Mouse (Mus musculus): Measurements from ENCODE around the gene Ipo4. TPM values are rescaled to one million over a fixed set of nuclear protein-coding genes. Genes with fewer than 3 reads are reported as not detected.

The Ipo4 gene
- total RNA-seq, 1 experiment from 2014 or later = 14.3 TPM

DNA sequence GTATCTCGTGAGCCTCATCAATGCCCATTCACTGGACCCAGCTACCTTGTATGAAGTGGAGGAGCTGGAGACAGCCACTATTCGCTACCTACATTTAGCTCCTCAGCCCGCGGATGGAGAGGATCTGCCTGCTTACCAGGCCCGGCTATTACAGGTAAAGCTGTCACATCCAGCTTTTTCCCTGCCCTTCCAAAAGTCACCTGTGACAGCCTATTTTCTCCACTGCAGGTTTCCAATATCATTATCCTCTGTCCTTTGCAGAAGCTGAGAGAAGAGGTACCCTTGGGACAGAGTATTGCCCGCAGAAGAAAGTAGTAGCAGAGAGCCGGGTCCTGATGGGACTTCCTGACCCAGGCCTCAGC, 32.5 kb downstream of the Ipo4 start, which contains the start of gene Irf9:
Gene Irf9, plus strand, starts transcription at position 301 of the 362 bp plus-strand sequence.
- ATAC-seq (replicated peaks in 1 of 2; ENCODE audit: insufficient read depth in 1 of 2, low FRiP score in 2 of 2, low TSS enrichment in 1 of 2, low read depth in 1 of 2, poor library complexity in 2 of 2, severe bottlenecking in 2 of 2) = peak in 1 of 2 experiments; percentile 2; a peak in 1 of 4 replicates

DNA sequence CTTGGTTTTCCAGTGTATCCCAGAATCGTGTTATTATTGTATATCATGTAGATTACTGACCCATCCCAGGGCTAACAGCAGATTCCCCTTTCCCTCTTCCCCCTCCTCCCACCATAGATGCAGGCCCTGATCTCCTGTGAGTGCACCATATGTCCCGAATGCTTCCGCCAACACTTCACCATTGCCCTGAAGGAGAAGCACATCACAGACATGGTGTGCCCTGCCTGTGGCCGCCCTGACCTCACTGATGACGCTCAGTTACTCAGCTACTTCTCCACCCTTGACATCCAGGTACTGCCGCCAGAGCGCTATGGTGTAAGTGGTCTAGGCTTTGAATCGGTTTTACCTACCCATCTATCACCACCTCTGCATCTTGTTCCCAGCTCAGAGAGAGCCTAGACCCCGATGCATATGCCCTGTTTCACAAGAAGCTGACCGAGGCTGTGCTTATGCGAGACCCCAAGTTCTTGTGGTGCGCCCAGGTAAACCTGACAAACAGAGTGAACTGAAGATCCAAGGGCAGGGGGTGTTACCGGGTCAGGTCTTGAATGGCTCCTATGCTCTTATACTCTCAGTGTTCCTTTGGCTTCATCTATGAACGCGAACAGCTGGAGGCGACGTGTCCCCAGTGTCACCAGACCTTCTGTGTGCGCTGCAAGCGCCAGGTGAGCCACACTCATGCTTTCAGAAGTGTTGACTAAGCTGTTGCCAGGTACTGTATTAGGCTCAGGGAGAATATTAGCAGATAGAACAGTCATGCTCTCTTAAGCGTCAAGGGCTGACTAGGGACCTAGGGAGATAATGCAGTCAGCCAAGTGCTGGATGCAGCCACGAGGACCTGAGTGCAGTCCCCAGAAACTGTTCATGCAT, 37.0 kb downstream of the Ipo4 start:
- no peak for ATAC-seq (replicated peaks in 1 of 2; ENCODE audit: insufficient read depth in 1 of 2, low FRiP score in 2 of 2, low TSS enrichment in 1 of 2, low read depth in 1 of 2, poor library complexity in 2 of 2, severe bottlenecking in 2 of 2)

DNA sequence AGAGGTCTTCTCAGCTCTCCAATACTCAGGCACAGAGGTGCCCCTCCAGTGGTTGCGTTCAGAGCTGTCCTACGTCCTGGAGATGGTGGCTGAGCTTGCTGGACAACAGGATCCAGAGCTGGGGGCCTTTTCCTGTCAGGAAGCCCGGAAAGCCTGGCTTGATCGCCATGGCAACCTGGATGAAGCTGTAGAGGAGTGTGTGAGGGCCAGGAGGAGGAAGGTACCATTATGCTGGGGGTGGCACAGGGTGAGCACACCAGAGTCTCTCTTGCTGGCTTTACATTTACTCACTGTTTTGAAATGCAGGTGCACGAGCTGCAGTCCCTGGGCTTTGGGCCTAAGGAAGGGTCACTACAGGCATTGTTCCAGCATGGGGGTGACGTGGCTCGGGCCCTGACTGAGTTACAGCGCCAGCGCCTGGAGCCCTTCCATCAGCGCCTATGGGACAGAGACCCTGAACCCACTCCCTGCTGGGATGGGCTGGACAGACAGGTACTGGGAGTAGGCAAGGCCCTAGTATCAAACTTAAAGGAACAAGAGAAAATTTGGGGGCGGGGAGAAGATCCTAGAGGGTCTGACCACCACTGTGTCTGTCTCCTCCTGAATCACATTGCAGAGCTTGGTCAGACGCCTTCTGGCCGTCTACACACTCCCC, 39.6 kb downstream of the Ipo4 start:
- no peak for ATAC-seq (replicated peaks in 1 of 2; ENCODE audit: insufficient read depth in 1 of 2, low FRiP score in 2 of 2, low TSS enrichment in 1 of 2, low read depth in 1 of 2, poor library complexity in 2 of 2, severe bottlenecking in 2 of 2)

DNA sequence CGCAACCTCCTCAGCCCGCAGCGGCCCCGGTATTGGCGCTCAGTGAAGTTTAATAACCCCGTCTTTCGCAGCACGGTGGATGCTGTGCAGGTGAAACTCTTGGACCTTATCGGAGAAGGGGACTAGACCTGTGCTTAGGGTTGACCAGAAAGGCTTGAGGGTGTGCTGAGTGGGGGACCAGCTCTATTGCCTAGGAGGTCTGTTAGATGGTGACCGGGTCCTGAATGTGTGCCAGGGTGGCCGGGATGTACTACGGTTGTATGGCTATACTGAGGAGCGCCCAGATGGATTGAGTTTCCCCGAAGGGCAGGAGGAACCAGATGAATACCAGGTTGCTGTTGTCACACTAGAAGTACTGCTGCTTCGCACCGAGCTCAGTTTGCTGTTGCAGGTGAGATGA, 43.5 kb downstream of the Ipo4 start:
- no peak for ATAC-seq (replicated peaks in 1 of 2; ENCODE audit: insufficient read depth in 1 of 2, low FRiP score in 2 of 2, low TSS enrichment in 1 of 2, low read depth in 1 of 2, poor library complexity in 2 of 2, severe bottlenecking in 2 of 2)

DNA sequence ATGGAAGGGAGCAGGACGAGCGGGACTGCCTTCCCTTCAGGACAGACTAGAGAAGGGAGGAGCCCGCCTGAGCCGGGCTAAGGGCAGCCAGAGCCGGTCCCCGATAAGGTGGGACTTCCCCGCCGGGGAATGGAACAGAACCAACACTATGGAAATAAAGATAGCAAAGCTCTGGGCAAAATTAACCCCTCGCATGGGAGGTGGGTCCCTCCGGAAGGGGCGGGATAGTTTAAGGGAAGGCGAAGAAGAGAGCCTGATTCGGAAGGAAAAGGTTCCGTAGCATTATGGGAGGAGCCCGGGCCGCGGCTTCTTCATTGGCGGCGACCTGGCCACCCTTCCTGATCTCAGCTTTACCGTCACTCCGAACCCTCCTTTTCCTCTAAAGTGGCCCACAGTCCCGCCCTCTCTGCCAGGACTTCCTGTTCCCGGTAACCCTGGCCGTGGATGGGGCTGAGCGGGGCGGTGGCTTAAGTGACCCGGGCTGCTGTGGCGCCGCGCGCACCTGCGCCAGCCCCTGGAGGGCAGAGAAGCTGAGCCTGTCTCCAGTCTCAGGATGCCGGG, 44.3 kb downstream of the Ipo4 start, which contains the start of gene Rnf31:
Gene Rnf31, plus strand, starts transcription at position 378 of the 561 bp plus-strand sequence.
- ATAC-seq (replicated peaks in 1 of 2; ENCODE audit: insufficient read depth in 1 of 2, low FRiP score in 2 of 2, low TSS enrichment in 1 of 2, low read depth in 1 of 2, poor library complexity in 2 of 2, severe bottlenecking in 2 of 2) = peak; percentile 77 to 88

DNA sequence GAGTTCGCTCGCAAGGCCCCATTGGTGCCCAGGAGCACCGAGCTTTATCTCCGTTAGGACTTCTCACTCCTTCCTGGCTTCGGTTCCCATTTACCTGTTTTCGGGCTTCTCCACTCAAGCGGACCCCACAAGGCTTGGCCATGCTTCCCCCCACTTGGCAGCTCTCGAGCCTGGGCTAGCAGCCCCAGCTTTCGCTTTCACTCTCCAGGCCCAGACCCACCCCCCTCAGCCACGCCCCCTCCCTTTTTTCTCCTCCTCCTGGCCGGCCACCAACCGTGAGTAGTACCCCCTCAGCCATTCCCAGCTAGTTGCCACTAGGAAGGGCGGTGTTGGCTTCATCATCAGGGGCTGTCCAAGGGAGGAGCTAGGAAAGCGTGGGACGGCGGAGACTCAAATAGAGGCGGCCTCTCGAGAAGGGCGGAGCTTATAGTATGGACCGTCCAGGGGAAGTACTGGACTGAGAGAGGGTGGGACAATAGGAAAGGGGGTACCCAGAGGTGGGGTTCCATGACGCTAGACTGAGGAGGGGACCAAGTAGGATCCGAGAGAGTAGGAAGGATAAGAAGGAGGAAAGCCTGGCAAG, 44.9 kb downstream of the Ipo4 start, which contains the start of gene Psme2:
Gene Psme2, minus strand, starts transcription at position 366 of the 583 bp plus-strand sequence.
- peak; percentile 82 to 92 for ATAC-seq (replicated peaks in 1 of 2; ENCODE audit: insufficient read depth in 1 of 2, low FRiP score in 2 of 2, low TSS enrichment in 1 of 2, low read depth in 1 of 2, poor library complexity in 2 of 2, severe bottlenecking in 2 of 2)

DNA sequence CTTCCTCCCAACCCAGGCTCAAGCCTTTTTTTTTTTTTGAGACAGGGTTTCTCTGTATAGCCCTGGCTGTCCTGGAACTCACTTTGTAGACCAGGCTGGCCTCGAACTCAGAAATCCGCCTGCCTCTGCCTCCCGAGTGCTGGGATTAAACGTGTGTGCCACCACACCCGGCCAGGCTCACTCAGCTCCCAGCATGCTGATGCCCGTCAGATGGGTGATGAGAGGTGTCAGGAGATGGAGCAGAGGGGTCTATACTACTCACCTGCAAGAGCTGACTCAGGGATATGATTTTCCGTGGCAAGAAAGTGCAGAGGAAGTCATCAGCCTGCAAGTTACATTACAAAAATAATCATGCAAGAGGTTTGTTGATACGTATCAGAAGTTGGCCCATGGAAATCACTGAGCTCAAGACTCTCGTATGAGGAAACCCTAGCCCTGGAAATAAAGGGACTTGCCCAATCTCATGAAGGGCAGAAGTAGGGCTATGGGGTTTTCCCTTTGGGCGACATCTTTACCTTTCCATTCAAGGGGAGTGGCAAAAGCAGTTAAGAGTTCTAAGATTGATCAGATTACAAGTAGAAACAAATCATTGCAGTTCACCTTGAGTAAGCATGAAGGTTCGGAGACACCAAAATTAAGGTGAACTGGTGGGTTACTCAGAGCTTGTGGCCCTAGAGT, 45.8 kb downstream of the Ipo4 start:
- no peak for ATAC-seq (replicated peaks in 1 of 2; ENCODE audit: insufficient read depth in 1 of 2, low FRiP score in 2 of 2, low TSS enrichment in 1 of 2, low read depth in 1 of 2, poor library complexity in 2 of 2, severe bottlenecking in 2 of 2)

DNA sequence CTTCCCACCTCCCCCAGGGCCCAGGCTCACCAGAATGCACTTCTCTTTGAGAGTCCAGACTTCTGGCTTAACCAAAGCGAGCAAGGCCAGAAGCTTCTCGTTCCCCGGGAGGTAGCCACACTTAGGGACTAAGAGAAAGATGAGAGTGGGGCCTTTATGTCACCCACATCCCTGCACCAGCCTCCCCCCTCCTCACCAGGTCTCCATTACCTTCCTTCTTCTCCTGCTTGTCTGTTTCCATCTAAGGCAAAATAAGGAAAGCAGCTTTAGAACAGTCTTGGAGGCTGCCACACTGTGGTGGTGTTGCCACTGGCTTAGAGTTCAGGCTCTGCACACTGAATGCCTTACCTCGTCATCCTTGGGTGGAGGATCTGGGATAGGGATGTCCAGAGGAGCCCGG, 46.5 kb downstream of the Ipo4 start:
- no peak for ATAC-seq (replicated peaks in 1 of 2; ENCODE audit: insufficient read depth in 1 of 2, low FRiP score in 2 of 2, low TSS enrichment in 1 of 2, low read depth in 1 of 2, poor library complexity in 2 of 2, severe bottlenecking in 2 of 2)

DNA sequence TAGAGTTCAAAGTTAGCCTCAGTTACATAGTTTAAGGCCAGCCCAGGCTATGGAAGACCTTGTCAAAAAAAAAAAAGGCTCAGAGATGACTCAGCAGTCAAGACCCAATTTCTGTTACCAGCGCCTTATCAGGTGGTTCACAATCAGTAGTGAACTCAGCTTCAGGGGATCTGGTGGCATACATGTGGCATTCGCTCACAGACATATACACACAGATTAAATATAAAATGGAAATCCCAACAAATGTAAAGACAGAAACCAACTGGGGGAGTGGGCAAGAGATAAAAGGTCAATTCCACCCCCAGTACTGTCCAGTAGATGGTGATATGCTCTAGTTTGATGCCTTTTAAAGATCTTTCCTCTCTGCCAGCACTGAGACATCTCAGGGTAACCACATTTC, 49.6 kb downstream of the Ipo4 start:
- no peak for ATAC-seq (replicated peaks in 1 of 2; ENCODE audit: insufficient read depth in 1 of 2, low FRiP score in 2 of 2, low TSS enrichment in 1 of 2, low read depth in 1 of 2, poor library complexity in 2 of 2, severe bottlenecking in 2 of 2)

DNA sequence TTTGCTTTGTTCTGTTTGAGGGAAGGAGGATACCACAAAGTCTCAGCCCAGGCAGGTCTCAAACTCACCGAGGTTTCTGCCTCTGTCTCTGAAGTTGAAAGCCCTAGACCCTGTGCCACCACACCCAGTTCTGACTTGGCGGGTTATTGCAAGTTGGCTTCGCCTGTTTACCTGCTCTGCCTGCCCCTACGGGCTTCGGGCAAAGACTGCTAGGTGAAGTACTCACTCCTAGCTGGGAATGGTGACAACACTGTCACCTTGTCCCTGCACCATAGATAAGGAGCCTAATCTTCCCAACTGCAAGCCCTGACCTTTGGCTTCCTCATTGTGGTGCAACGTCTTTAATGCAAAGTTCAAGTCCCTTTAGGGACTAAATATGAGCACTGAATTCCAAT, 50.2 kb downstream of the Ipo4 start:
- peak in 1 of 2 experiments; percentile 34; a peak in 1 of 4 replicates for ATAC-seq (replicated peaks in 1 of 2; ENCODE audit: insufficient read depth in 1 of 2, low FRiP score in 2 of 2, low TSS enrichment in 1 of 2, low read depth in 1 of 2, poor library complexity in 2 of 2, severe bottlenecking in 2 of 2)

DNA sequence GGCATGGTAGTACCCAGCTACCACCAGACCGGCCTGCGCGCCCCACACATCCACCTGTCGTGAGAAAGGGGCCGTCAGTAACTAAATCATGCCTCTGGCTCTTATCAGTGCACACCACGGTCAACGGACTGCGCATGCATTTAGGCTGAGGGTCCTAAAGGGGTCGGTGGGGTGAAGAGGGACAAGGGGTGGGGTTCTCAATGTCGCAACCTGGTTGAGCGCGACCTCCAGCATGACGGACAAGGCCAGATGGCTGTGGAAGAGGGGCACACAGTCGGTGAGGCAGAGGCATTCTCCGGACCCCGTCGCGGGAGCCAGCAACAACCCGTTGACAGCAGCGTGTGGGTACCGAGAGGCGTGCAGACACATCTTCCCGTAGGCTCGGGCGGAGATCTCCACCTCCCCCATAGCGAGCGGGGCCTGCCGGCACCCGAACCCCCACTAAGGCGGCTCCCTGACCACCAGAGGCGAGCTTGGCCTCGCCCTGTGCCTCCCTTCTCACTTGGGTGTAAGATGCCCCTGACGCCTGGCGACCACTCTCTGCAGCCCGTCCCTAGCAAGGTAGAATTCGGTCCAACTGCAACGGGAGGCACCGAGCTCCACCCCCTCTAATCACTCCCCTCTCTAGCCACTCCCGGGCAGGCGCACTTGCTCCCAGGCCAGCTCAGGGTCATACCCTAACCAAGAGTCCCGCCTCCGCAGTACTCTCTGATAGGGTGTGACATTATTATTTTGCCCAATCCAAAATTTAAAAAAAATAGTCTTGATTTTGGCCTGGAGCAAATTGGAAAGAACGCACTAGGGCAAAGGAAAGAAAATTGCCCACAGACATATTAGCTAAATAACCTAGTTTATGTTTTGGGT, 50.8 kb downstream of the Ipo4 start, which contains the start of gene Emc9:
Gene Emc9, minus strand, starts transcription at position 601 of the 864 bp plus-strand sequence.
- peak; percentile 89 for ATAC-seq (replicated peaks in 1 of 2; ENCODE audit: insufficient read depth in 1 of 2, low FRiP score in 2 of 2, low TSS enrichment in 1 of 2, low read depth in 1 of 2, poor library complexity in 2 of 2, severe bottlenecking in 2 of 2)

DNA sequence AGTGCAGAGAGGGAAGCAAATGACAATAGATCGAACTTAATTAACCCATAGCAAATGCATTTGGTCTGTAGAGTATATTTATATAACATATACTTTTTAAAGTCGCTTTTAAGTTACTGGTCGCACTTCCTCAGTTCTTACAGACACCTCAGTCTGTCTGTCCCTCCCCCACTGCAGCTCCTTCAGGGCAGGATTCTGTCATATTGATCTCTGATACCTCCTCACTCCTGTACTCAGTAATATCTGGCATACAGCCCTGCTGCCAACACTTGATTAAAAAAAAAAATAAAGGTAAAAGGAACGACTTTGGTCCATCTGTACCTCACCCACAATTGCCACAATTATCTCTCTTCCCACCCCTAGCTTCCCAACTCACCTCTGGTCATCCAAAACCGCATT, 51.5 kb downstream of the Ipo4 start:
- no peak for ATAC-seq (replicated peaks in 1 of 2; ENCODE audit: insufficient read depth in 1 of 2, low FRiP score in 2 of 2, low TSS enrichment in 1 of 2, low read depth in 1 of 2, poor library complexity in 2 of 2, severe bottlenecking in 2 of 2)

DNA sequence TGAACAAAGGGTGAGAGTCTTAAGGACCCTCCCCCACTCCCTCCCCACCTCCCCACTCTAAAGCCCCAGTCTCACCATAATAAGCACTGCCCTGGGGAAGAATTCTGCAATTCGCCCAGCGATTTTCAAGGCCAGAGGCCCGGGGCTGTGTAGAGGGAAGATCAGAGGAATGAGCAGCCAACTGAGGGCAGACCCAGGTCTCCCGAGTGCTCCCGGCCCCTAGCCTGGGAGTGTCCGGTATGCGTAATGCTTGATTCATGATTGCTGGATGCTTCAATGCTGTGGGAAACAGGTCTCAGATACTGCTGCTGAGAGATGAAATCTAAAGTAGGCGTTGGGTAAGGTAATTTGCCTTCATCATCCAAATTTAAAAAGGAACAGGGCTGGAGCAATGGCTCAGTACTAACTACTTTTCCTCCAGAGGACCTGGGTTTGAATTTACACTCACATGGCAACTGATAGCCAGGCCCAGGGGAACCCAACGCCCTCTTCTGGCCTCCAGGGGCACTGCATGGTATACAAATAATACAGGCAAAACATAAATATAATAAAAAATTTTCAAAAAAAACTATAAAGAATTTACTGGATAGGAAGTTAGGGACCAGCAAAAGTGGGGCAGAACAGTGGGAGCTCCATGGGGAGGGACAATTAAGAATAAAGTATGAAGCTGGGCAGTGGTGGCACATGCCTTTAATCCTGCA, 53.6 kb downstream of the Ipo4 start:
- ATAC-seq (replicated peaks in 1 of 2; ENCODE audit: insufficient read depth in 1 of 2, low FRiP score in 2 of 2, low TSS enrichment in 1 of 2, low read depth in 1 of 2, poor library complexity in 2 of 2, severe bottlenecking in 2 of 2) = no peak

DNA sequence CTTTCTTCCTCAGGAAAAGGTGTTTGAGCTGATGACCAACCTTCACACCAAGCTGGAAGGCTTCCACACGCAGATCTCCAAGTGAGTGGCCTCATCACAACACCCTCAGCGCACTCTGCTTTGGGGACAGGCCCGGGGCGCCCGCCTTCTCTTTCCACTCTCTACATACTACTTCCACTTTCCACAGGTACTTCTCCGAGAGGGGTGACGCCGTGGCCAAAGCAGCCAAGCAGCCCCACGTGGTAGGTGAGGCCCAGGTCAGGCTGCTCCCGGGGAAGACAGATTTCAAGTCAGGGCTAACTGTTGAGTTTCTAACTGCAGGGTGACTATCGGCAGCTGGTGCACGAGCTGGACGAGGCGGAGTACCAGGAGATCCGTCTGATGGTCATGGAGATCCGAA, 55.0 kb downstream of the Ipo4 start:
- ATAC-seq (replicated peaks in 1 of 2; ENCODE audit: insufficient read depth in 1 of 2, low FRiP score in 2 of 2, low TSS enrichment in 1 of 2, low read depth in 1 of 2, poor library complexity in 2 of 2, severe bottlenecking in 2 of 2) = no peak

DNA sequence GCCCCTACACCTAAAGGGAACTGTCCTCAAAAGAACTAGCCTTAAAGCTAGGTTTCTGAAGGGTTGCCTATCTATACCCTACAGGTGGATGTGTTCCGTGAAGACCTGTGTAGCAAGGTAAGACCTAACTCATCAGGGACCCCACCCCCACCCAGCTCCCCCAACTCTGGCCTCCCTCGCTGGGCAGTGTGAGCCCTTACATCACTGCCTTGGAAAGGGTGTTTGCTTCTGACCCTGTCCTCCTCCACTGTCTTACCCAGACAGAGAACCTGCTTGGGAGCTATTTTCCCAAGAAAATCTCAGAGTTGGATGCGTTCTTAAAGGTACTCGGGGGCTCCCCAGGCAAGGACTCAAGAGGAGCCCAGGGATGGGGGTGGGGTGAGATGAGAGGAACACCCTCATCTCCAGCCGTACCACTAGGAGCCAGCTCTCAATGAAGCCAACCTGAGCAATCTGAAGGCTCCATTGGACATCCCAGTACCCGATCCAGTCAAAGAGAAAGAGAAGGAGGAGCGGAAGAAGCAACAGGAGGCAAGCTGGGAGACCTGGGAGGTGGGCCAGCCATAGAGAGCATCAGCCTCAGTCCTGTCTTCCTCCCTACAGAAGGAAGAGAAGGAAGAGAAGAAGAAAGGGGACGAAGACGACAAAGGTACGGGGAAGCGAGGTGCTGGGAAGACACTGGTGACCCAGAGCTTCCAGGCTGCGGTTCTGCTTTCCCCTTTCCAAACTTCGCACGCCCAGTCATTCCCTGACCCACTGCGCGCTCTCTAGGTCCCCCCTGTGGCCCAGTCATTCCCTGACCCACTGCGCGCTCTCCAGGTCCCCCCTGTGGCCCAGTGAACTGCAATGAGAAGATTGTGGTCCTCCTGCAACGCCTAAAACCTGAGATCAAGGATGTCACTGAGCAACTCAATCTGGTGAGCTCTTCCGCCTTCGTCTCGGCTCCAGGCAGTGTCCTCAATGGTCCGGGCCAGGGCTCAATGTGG, 56.0 kb downstream of the Ipo4 start:
- ATAC-seq (replicated peaks in 1 of 2; ENCODE audit: insufficient read depth in 1 of 2, low FRiP score in 2 of 2, low TSS enrichment in 1 of 2, low read depth in 1 of 2, poor library complexity in 2 of 2, severe bottlenecking in 2 of 2) = no peak

All from hematopoietic stem cell, adult 5-6 weeks (primary cell).